Mouse (Mus musculus): ENCODE measurements at regions not wholly inside any gene's neighbourhood (a gene's known extent, or its start where the extent isn't known, plus 50 kb on each side); places are given as distances from the start of the nearest gene placed in this dataset.

GRCm38 (mm10) chr5:116744389-116744788, 152.8 kb upstream of the Srrm4 start:
- no peak for DNase-seq
- H3K27ac ChIP-seq (ENCODE audit: control insufficient read depth, insufficient read depth, low read length): no peak overlapping the region
- no peak for TF ChIP-seq POLR2A (IDR thresholded peaks at IDR 0.05; ENCODE audit: control insufficient read depth, extremely low read depth, insufficient read depth, low read length, poor library complexity)
- no peak for TF ChIP-seq CTCF (IDR thresholded peaks at IDR 0.05; ENCODE audit: borderline replicate concordance, control insufficient read depth, extremely low read depth, insufficient read depth, low read length, poor library complexity)
- no peaks in the 10 kb centered on the region for H3K4me1 ChIP-seq (replicated peaks; ENCODE audit: control insufficient read depth, insufficient read depth, low read length)
- no peaks in the 10 kb centered on the region for H3K36me3 ChIP-seq (ENCODE audit: control insufficient read depth, insufficient read depth, low read length)
- no peaks in the 10 kb centered on the region for H3K27me3 ChIP-seq (ENCODE audit: control insufficient read depth, insufficient read depth, low read length)
- 40% methylated on average over 10 of the region's 10 CpGs for WGBS
- no peak overlapping the region for H3K4me3 ChIP-seq (ENCODE audit: control insufficient read depth, insufficient read depth, low read length)

- Histone ChIP-seq H3K4me3 (ENCODE audit: control insufficient read depth, insufficient read depth, low read length) (no peak overlapping the region), H3K4me1 (replicated peaks; ENCODE audit: control insufficient read depth, insufficient read depth, low read length) (no peaks in the 10 kb centered on the region), H3K27me3 (ENCODE audit: control insufficient read depth, insufficient read depth, low read length) (no peaks in the 10 kb centered on the region), H3K27ac (ENCODE audit: control insufficient read depth, insufficient read depth, low read length) (no peak overlapping the region), H3K36me3 (ENCODE audit: control insufficient read depth, insufficient read depth, low read length) (no peaks in the 10 kb centered on the region)
- no peak for DNase-seq
- 82% methylated on average over 4 of the region's 4 CpGs for WGBS
- TF ChIP-seq CTCF (IDR thresholded peaks at IDR 0.05; ENCODE audit: borderline replicate concordance, control insufficient read depth, extremely low read depth, insufficient read depth, low read length, poor library complexity) (no peak), POLR2A (IDR thresholded peaks at IDR 0.05; ENCODE audit: control insufficient read depth, extremely low read depth, insufficient read depth, low read length, poor library complexity) (no peak)
These were observed 144.0 kb upstream of the Srrm4 start for GRCm38 (mm10) chr5:116735622-116736021.

- no peak for DNase-seq
- no peaks in the 10 kb centered on the region for H3K27me3 ChIP-seq (ENCODE audit: control insufficient read depth, insufficient read depth, low read length)
- no peak overlapping the region for H3K4me3 ChIP-seq (ENCODE audit: control insufficient read depth, insufficient read depth, low read length)
- no peaks in the 10 kb centered on the region for H3K4me1 ChIP-seq (replicated peaks; ENCODE audit: control insufficient read depth, insufficient read depth, low read length)
- H3K27ac ChIP-seq (ENCODE audit: control insufficient read depth, insufficient read depth, low read length): no peak overlapping the region
- no peak for TF ChIP-seq POLR2A (IDR thresholded peaks at IDR 0.05; ENCODE audit: control insufficient read depth, extremely low read depth, insufficient read depth, low read length, poor library complexity)
- TF ChIP-seq CTCF (IDR thresholded peaks at IDR 0.05; ENCODE audit: borderline replicate concordance, control insufficient read depth, extremely low read depth, insufficient read depth, low read length, poor library complexity): no peak
- H3K36me3 ChIP-seq (ENCODE audit: control insufficient read depth, insufficient read depth, low read length): no peaks in the 10 kb centered on the region
- 91% methylated on average over 3 of the region's 3 CpGs for WGBS
These were observed 139.9 kb upstream of the Srrm4 start for GRCm38 (mm10) chr5:116731509-116731908.

- Histone ChIP-seq H3K27ac (ENCODE audit: control insufficient read depth, insufficient read depth, low read length) (no peak overlapping the region), H3K4me3 (ENCODE audit: control insufficient read depth, insufficient read depth, low read length) (no peak overlapping the region), H3K36me3 (ENCODE audit: control insufficient read depth, insufficient read depth, low read length) (no peaks in the 10 kb centered on the region), H3K27me3 (ENCODE audit: control insufficient read depth, insufficient read depth, low read length) (no peaks in the 10 kb centered on the region), H3K4me1 (replicated peaks; ENCODE audit: control insufficient read depth, insufficient read depth, low read length) (no peaks in the 10 kb centered on the region)
- DNase-seq: no peak
- WGBS: 67% methylated on average over 1 of the region's 1 CpGs
- no peak for TF ChIP-seq POLR2A (IDR thresholded peaks at IDR 0.05; ENCODE audit: control insufficient read depth, extremely low read depth, insufficient read depth, low read length, poor library complexity)
- TF ChIP-seq CTCF (IDR thresholded peaks at IDR 0.05; ENCODE audit: borderline replicate concordance, control insufficient read depth, extremely low read depth, insufficient read depth, low read length, poor library complexity): no peak
These were observed 127.6 kb upstream of the Srrm4 start for GRCm38 (mm10) chr5:116719200-116719599.

GRCm38 (mm10) chr5:116714256-116714655, 122.6 kb upstream of the Srrm4 start:
- WGBS: 38% methylated on average over 7 of the region's 7 CpGs
- no peak for DNase-seq

GRCm38 (mm10) chr5:116712056-116712455, 120.4 kb upstream of the Srrm4 start:
- Histone ChIP-seq H3K27ac (ENCODE audit: control insufficient read depth, insufficient read depth, low read length) (no peak overlapping the region), H3K4me1 (replicated peaks; ENCODE audit: control insufficient read depth, insufficient read depth, low read length) (no peaks in the 10 kb centered on the region), H3K27me3 (ENCODE audit: control insufficient read depth, insufficient read depth, low read length) (no peaks in the 10 kb centered on the region), H3K36me3 (ENCODE audit: control insufficient read depth, insufficient read depth, low read length) (no peaks in the 10 kb centered on the region), H3K4me3 (ENCODE audit: control insufficient read depth, insufficient read depth, low read length) (no peak overlapping the region)
- no peak for TF ChIP-seq CTCF (IDR thresholded peaks at IDR 0.05; ENCODE audit: borderline replicate concordance, control insufficient read depth, extremely low read depth, insufficient read depth, low read length, poor library complexity)
- TF ChIP-seq POLR2A (IDR thresholded peaks at IDR 0.05; ENCODE audit: control insufficient read depth, extremely low read depth, insufficient read depth, low read length, poor library complexity): no peak
- WGBS: 95% methylated on average over 3 of the region's 3 CpGs
- no peak for DNase-seq

More at GRCm38 (mm10) chr5:116714256-116714655, 122.6 kb upstream of the Srrm4 start:
- TF ChIP-seq POLR2A (IDR thresholded peaks at IDR 0.05; ENCODE audit: control insufficient read depth, extremely low read depth, insufficient read depth, low read length, poor library complexity): no peak
- TF ChIP-seq CTCF (IDR thresholded peaks at IDR 0.05; ENCODE audit: borderline replicate concordance, control insufficient read depth, extremely low read depth, insufficient read depth, low read length, poor library complexity): no peak
- H3K4me1 ChIP-seq (replicated peaks; ENCODE audit: control insufficient read depth, insufficient read depth, low read length): no peaks in the 10 kb centered on the region
- H3K36me3 ChIP-seq (ENCODE audit: control insufficient read depth, insufficient read depth, low read length): no peaks in the 10 kb centered on the region
- no peaks in the 10 kb centered on the region for H3K27me3 ChIP-seq (ENCODE audit: control insufficient read depth, insufficient read depth, low read length)
- H3K27ac ChIP-seq (ENCODE audit: control insufficient read depth, insufficient read depth, low read length): no peak overlapping the region
- no peak overlapping the region for H3K4me3 ChIP-seq (ENCODE audit: control insufficient read depth, insufficient read depth, low read length)

- Histone ChIP-seq H3K4me1 (replicated peaks; ENCODE audit: control insufficient read depth, insufficient read depth, low read length) (no peaks in the 10 kb centered on the region), H3K27ac (ENCODE audit: control insufficient read depth, insufficient read depth, low read length) (no peak overlapping the region), H3K4me3 (ENCODE audit: control insufficient read depth, insufficient read depth, low read length) (no peak overlapping the region), H3K36me3 (ENCODE audit: control insufficient read depth, insufficient read depth, low read length) (no peaks in the 10 kb centered on the region), H3K27me3 (ENCODE audit: control insufficient read depth, insufficient read depth, low read length) (no peaks in the 10 kb centered on the region)
- TF ChIP-seq POLR2A (IDR thresholded peaks at IDR 0.05; ENCODE audit: control insufficient read depth, extremely low read depth, insufficient read depth, low read length, poor library complexity) (no peak), CTCF (IDR thresholded peaks at IDR 0.05; ENCODE audit: borderline replicate concordance, control insufficient read depth, extremely low read depth, insufficient read depth, low read length, poor library complexity) (no peak)
- WGBS: 40% methylated on average over 6 of the region's 6 CpGs
- DNase-seq: no peak
These were observed 116.9 kb upstream of the Srrm4 start for GRCm38 (mm10) chr5:116708505-116708904.

All from thymus, adult 2 months (tissue).